Mouse (Mus musculus) liver, postnatal 0 days (tissue): ENCODE measurements around the gene Prkcq.

Experiments used
- CTCF ChIP-seq: sonication (generic); IDR thresholded peaks from 2 replicates; pipeline ENCODE4 v1.5.1; 2016; ENCODE audit warnings: antibody characterized with exemption, low read depth
- EP300 ChIP-seq: IDR thresholded peaks from 2 replicates; pipeline ENCODE4 v1.6.1; 2016; ENCODE audit warnings: antibody characterized with exemption, low read depth, mild to moderate bottlenecking

GRCm38 (mm10) chr2:11208263-11208662 lies 36.4 kb downstream of the Prkcq start:
- TF ChIP-seq CTCF, result no peak
- no peak for TF ChIP-seq EP300
